8 mouse cellular contexts compared by ENCODE assay signal in the genomic region with DNA sequence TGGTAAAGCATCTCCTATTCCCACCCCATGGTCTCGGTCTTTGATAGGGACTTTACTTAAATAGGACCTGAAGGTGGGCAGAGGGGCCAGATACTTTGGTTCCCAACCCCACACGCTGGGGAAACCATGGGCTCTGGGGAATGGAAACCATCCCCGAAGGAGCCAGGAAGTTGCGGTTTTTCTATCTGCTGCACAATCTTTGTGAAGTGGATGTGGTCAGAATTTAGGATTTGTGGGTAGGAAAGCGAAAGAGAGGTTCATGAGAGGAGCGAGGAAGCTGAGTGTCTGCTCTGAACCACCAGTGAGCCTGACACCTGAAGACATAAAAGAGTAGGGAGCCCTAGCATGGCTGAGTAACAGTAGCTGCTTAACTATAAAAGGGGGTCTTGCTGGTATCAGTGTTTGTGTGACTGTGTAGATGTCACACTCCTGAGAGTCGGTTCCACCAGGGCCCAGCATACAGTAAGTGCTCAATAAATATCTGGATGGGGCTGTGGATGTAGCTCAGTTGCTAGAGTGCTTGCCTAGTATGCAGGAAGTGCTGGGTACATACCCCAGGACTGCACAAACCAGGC. TPM values are rescaled to one million over a fixed set of nuclear protein-coding genes. Genes with fewer than 3 reads are reported as not detected.
DNase-seq lines count a peak whose midpoint lies in the region; ATAC-seq and TF ChIP-seq lines count a peak whose summit lies in the region.
"Had no signal": no experiment of that assay in that cellular context is flagged by ENCODE, and none has a peak within 500 bp of the region (broad histone marks: within the 10 kb centered on the region; RNA-seq: fewer than 3 reads in every experiment).

No protein-coding gene starts in this region.

- H3K9ac ChIP-seq in limb, embryonic 14.5 days (ENCODE audit: low read depth, low read length, severe bottlenecking): peak overlapping the region; percentile 36; the same call in 1 of the 2 replicates
- H3K9ac ChIP-seq in hindbrain, embryonic 14.5 days: no peak overlapping the region
- H3K9ac ChIP-seq: forebrain, postnatal 0 days had no signal

- H3K27ac ChIP-seq in limb, embryonic 14.5 days (replicated peaks; ENCODE audit: low read depth, low read length): no peak overlapping the region
- no peak overlapping the region for H3K27ac ChIP-seq in limb, embryonic 10.5 days
- peak overlapping the region; percentile 89 for H3K27ac ChIP-seq in brown adipose tissue, adult 24 weeks (replicated peaks; ENCODE audit: low read depth, low read length)
- H3K27ac ChIP-seq in hindbrain, embryonic 14.5 days: no peak overlapping the region

- H3K36me3 ChIP-seq in limb, embryonic 14.5 days (ENCODE audit: control insufficient read depth, insufficient read depth, low read length): peaks cover 37% of the 10 kb centered on the region
- peaks cover 7% of the 10 kb centered on the region for H3K36me3 ChIP-seq in limb, embryonic 10.5 days
- H3K36me3 ChIP-seq in hindbrain, embryonic 14.5 days (replicated peaks; ENCODE audit: control insufficient read depth, insufficient read depth): 0 out of 2 replicates have a peak, but pooled peaks cover 1% of the 10 kb centered on the region

- WGBS in limb, embryonic 14.5 days: 87% methylated on average over 7 of the region's 7 CpGs
- WGBS in limb, embryonic 10.5 days: 86% methylated on average over 7 of the region's 7 CpGs
- 89% methylated on average over 7 of the region's 7 CpGs for WGBS in hindbrain, embryonic 14.5 days

- H3K27me3 ChIP-seq in limb, embryonic 14.5 days (ENCODE audit: control insufficient read depth, insufficient read depth, low read length): no peaks in the 10 kb centered on the region
- no peaks in the 10 kb centered on the region; the same call in 1 of the 2 replicates for H3K27me3 ChIP-seq in limb, embryonic 10.5 days (ENCODE audit: low read depth, poor library complexity, severe bottlenecking)
- H3K27me3 ChIP-seq in hindbrain, embryonic 14.5 days (ENCODE audit: control insufficient read depth, insufficient read depth, low read length): no peaks in the 10 kb centered on the region

- H3K9me3 ChIP-seq in limb, embryonic 14.5 days (ENCODE audit: control insufficient read depth, low read length): no peaks in the 10 kb centered on the region; the same call in 1 of the 2 replicates
- no peaks in the 10 kb centered on the region for H3K9me3 ChIP-seq in limb, embryonic 10.5 days (replicated peaks)
- H3K9me3 ChIP-seq in hindbrain, embryonic 14.5 days (ENCODE audit: control insufficient read depth, low read length): no peaks in the 10 kb centered on the region

- H3K4me3 ChIP-seq in limb, embryonic 14.5 days (replicated peaks; ENCODE audit: low read length): no peak overlapping the region
- no peak overlapping the region for H3K4me3 ChIP-seq in limb, embryonic 10.5 days
- H3K4me3 ChIP-seq in brown adipose tissue, adult 24 weeks (ENCODE audit: insufficient read depth, low read depth, low read length): no peak overlapping the region
- no peak overlapping the region for H3K4me3 ChIP-seq in hindbrain, embryonic 14.5 days (replicated peaks; ENCODE audit: low read length)

- TF ChIP-seq POLR2A in limb, embryonic 14.5 days (IDR thresholded peaks at IDR 0.05; ENCODE audit: borderline replicate concordance, extremely low read depth, insufficient read depth, insufficient read length): no peak

- peaks cover 16% of the 10 kb centered on the region for H3K4me1 ChIP-seq in limb, embryonic 14.5 days (ENCODE audit: control insufficient read depth, insufficient read depth, low read length)
- H3K4me1 ChIP-seq in limb, embryonic 10.5 days: peaks cover 22% of the 10 kb centered on the region
- H3K4me1 ChIP-seq in brown adipose tissue, adult 24 weeks (ENCODE audit: control insufficient read depth, insufficient read depth, insufficient read length, low read length): peaks cover 26% of the 10 kb centered on the region
- H3K4me1 ChIP-seq in hindbrain, embryonic 14.5 days (replicated peaks; ENCODE audit: control insufficient read depth, insufficient read depth, low read length): peaks cover 7% of the 10 kb centered on the region; the same call in 1 of the 2 replicates

- no peak overlapping the region for H3K4me2 ChIP-seq in limb, embryonic 14.5 days (replicated peaks; ENCODE audit: low read depth, low read length, severe bottlenecking)
- no peak overlapping the region for H3K4me2 ChIP-seq in hindbrain, embryonic 14.5 days (replicated peaks)

- ATAC-seq in limb, embryonic 14.5 days (ENCODE audit: low FRiP score, low read depth): no peak
- peak; percentile 15 for ATAC-seq in CD4-positive, CD25-positive, alpha-beta regulatory T cell, adult 4 months
- peak; percentile 11 for ATAC-seq in megakaryocyte, adult 5-6 weeks (ENCODE audit: poor library complexity, severe bottlenecking)
- ATAC-seq in hindbrain, embryonic 14.5 days (ENCODE audit: low FRiP score): no peak
- ATAC-seq: forebrain, postnatal 0 days had no signal

- no peak for DNase-seq in limb, embryonic 14.5 days (ENCODE audit: low spot score)
- DNase-seq in limb, embryonic 10.5 days (ENCODE audit: low spot score): no peak
- no peak for DNase-seq in right cerebral cortex, postnatal 25 days
- DNase-seq in hindbrain, embryonic 14.5 days (ENCODE audit: low spot score): no peak
- DNase-seq: forebrain, postnatal 0 days had no signal

RNA-seq across cellular contexts. Expression of a gene that starts 3.4 kb away (rescaled TPM):
- polyA plus RNA-seq in limb, embryonic 14.5 days (2012; rRNA removed): 176 and 181 TPM in 2 replicates
- polyA plus RNA-seq in limb, embryonic 14.5 days (2014; fragmentation: Nextera tagmentation; extraction: Ambion mirVana): 192 and 210 TPM in 2 replicates
- polyA plus RNA-seq in limb, embryonic 10.5 days (2016; fragmentation: Nextera tagmentation; extraction: Ambion mirVana): 173 and 203 TPM in 2 replicates
- polyA plus RNA-seq in CD4-positive, CD25-positive, alpha-beta regulatory T cell, adult 4 months (2017; shearing (Covaris generic)): 100 to 1,000 TPM; 244 to 324 TPM
- polyA plus RNA-seq in brown adipose tissue, adult 24 weeks (2012; ENCODE audit: insufficient read depth, insufficient read length, missing spikeins): 86.7 and 98.8 TPM in 2 replicates
- total RNA-seq in megakaryocyte, adult 5-6 weeks (2015): 80.2 and 90.4 TPM in 2 replicates
- total RNA-seq in megakaryocyte, adult 5-6 weeks (2017): 293 and 315 TPM in 2 replicates
- polyA plus RNA-seq in hindbrain, embryonic 14.5 days (2014; fragmentation: Nextera tagmentation; extraction: Ambion mirVana): 113 and 114 TPM in 2 replicates

RNA-seq across cellular contexts. Expression of a gene that starts 18.1 kb away (rescaled TPM):
- 47.6 and 62.0 TPM in 2 replicates for polyA plus RNA-seq in limb, embryonic 14.5 days (2012; rRNA removed)
- polyA plus RNA-seq in limb, embryonic 14.5 days (2014; fragmentation: Nextera tagmentation; extraction: Ambion mirVana): 42.5 and 49.3 TPM in 2 replicates
- polyA plus RNA-seq in limb, embryonic 10.5 days (2016; fragmentation: Nextera tagmentation; extraction: Ambion mirVana): 10.1 and 10.4 TPM in 2 replicates
- polyA plus RNA-seq in CD4-positive, CD25-positive, alpha-beta regulatory T cell, adult 4 months (2017; shearing (Covaris generic)): under 1 TPM; 0.07 to 0.15 TPM
- 141 and 148 TPM in 2 replicates for polyA plus RNA-seq in brown adipose tissue, adult 24 weeks (2012; ENCODE audit: insufficient read depth, insufficient read length, missing spikeins)
- total RNA-seq in megakaryocyte, adult 5-6 weeks (2015): 0.04 TPM in 1 of 2 replicates, not detected in the other
- 0.07 and 0.16 TPM in 2 replicates for total RNA-seq in megakaryocyte, adult 5-6 weeks (2017)
- polyA plus RNA-seq in hindbrain, embryonic 14.5 days (2014; fragmentation: Nextera tagmentation; extraction: Ambion mirVana): 5.6 and 6.6 TPM in 2 replicates

RNA-seq across cellular contexts. Expression of a gene that starts 27.1 kb away (rescaled TPM):
- polyA plus RNA-seq in limb, embryonic 14.5 days (2012; rRNA removed): 582 and 588 TPM in 2 replicates
- 1,065 and 1,091 TPM in 2 replicates for polyA plus RNA-seq in limb, embryonic 14.5 days (2014; fragmentation: Nextera tagmentation; extraction: Ambion mirVana)
- polyA plus RNA-seq in limb, embryonic 10.5 days (2016; fragmentation: Nextera tagmentation; extraction: Ambion mirVana): 654 and 733 TPM in 2 replicates
- polyA plus RNA-seq in CD4-positive, CD25-positive, alpha-beta regulatory T cell, adult 4 months (2017; shearing (Covaris generic)): 100 to 1,000 TPM; 912 to 987 TPM
- polyA plus RNA-seq in brown adipose tissue, adult 24 weeks (2012; ENCODE audit: insufficient read depth, insufficient read length, missing spikeins): 320 and 478 TPM in 2 replicates
- 96.9 and 102 TPM in 2 replicates for total RNA-seq in megakaryocyte, adult 5-6 weeks (2015)
- total RNA-seq in megakaryocyte, adult 5-6 weeks (2017): 31.5 and 33.7 TPM in 2 replicates
- polyA plus RNA-seq in hindbrain, embryonic 14.5 days (2014; fragmentation: Nextera tagmentation; extraction: Ambion mirVana): 1,554 and 1,615 TPM in 2 replicates

Comparison
In these comparisons a context has a peak if more than half of its experiments do, and no peak if none do; other contexts are left out.
1. ATAC-seq: peak in CD4-positive, CD25-positive, alpha-beta regulatory T cell, adult 4 months (single experiment) and megakaryocyte, adult 5-6 weeks (single experiment); none in limb, embryonic 14.5 days (single experiment) and hindbrain, embryonic 14.5 days (single experiment).